Mouse (Mus musculus): ENCODE measurements around the gene Csnk2a2. TPM values are rescaled to one million over a fixed set of nuclear protein-coding genes. Genes with fewer than 3 reads are reported as not detected.

Csnk2a2 gene
- 82.4 to 93.6 TPM (median 84.1 TPM) in 4 replicates for total RNA-seq (2023; ENCODE audit: inconsistent age)

DNA sequence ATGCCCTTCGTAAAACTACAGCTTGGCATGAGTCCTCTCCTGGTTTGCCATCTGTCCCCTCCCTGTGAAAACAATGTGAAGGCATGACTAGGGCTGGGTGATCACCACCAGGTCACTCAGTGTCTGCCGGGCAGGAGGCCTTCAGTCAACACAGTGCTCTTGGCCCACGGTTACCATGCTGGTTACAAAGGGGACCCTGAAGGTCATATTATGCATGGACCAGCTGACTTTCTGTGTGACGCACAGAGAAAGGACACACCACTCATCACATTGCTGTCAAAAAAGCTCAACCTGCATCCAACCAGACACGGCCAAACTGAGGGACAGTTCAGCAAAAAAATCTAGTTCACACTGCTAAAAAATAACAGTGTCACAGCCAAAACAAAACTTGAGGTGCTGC, at the start of gene Csnk2a2:
Gene Csnk2a2, minus strand, starts transcription at position 34 of the 400 bp plus-strand sequence.

GRCm38 (mm10) chr8:95533584-95534387, 43.9 kb upstream of the Csnk2a2 start, which contains the start of gene Ccdc113:
Gene Ccdc113 (plus strand): TSS chr8:95534085.

DNA sequence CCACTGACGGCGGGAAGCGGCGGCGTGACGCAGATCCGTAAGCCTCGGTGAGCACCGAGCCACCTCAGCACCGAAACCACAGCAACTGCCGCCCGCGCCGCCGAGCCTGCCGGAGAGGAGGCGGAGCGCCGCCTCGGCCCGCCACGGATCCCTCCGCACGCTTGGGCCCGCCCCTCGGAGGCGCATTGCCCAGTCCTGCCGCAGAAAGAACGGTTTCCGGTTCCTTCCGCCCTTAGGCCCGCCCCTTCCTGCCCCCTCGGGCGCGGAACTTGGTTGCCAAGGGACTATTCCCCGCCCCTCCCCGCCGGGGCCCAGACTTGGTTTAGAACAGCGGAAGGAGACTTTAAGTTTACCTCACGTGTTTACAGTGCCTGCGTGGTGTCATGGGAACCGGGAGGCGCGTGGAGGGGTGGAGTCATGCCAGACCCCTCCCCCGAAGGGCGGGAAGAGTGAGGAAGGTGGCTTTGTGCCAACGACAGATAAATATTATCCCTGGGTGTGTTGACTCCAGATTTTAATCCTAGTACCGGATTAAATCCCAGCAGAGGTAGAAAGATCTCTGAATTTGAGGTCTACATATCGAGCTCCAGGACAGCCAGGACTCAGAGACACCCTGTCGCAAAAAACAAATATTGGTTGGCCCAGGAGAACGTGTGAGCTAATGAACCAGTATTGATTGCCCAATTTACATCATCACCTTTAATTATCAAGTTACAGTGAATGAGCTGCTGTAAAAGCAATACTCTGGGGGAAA, 55.0 kb downstream of the Csnk2a2 start, which contains the start of gene Cfap20:
Gene Cfap20, minus strand, starts transcription at position 184 of the 754 bp plus-strand sequence.

Other genes starting within 250 kb of the Csnk2a2 start
- not detected in 4 replicates for gene Cngb1, start 183.5 kb downstream of the Csnk2a2 start, total RNA-seq (2023; ENCODE audit: inconsistent age)
- gene Tepp, start 179.5 kb downstream of the Csnk2a2 start, total RNA-seq (2023; ENCODE audit: inconsistent age) = not detected in 4 replicates
- gene Zfp319, start 158.1 kb downstream of the Csnk2a2 start, total RNA-seq (2023; ENCODE audit: inconsistent age) = 24.0 to 25.1 TPM (median 24.7 TPM) in 4 replicates
- 47.6 to 62.2 TPM (median 53.8 TPM) in 4 replicates for gene Usb1, start 157.8 kb downstream of the Csnk2a2 start, total RNA-seq (2023; ENCODE audit: inconsistent age)
- gene Mmp15, start 137.8 kb downstream of the Csnk2a2 start, total RNA-seq (2023; ENCODE audit: inconsistent age) = 0.13 to 0.99 TPM in 2 of 4 replicates, not detected in the others
- 114 to 152 TPM (median 137 TPM) in 4 replicates for gene Cfap20, start 55.2 kb downstream of the Csnk2a2 start, total RNA-seq (2023; ENCODE audit: inconsistent age)
- not detected in 4 replicates for gene Ccdc113, start 44.0 kb upstream of the Csnk2a2 start, total RNA-seq (2023; ENCODE audit: inconsistent age)
- gene Prss54, start 86.3 kb upstream of the Csnk2a2 start, total RNA-seq (2023; ENCODE audit: inconsistent age) = not detected in 4 replicates
- 3.2 to 7.0 TPM (median 4.4 TPM) in 4 replicates for gene Gins3, start 143.4 kb upstream of the Csnk2a2 start, total RNA-seq (2023; ENCODE audit: inconsistent age)
- gene Ndrg4, start 186.9 kb upstream of the Csnk2a2 start, total RNA-seq (2023; ENCODE audit: inconsistent age) = 0.84 TPM in 1 of 4 replicates, not detected in the others
- 23.9 to 32.9 TPM (median 28.7 TPM) in 4 replicates for gene Setd6, start 225.8 kb upstream of the Csnk2a2 start, total RNA-seq (2023; ENCODE audit: inconsistent age)

Data from B cell, adult (primary cell).